Mouse (Mus musculus) intestine, embryonic 14.5 days (tissue): ENCODE measurements around the gene Gucy1b1. TPM values are rescaled to one million over a fixed set of nuclear protein-coding genes. Genes with fewer than 3 reads are reported as not detected.

Experiments used
- ATAC-seq: fragments of 200-750 bp; cut with Nextera tagmentation; replicated peaks from 2 replicates; pipeline ENCODE4 v1.8.0; 2017; ENCODE audit warnings: low read depth, moderate number of reproducible peaks, moderate TSS enrichment, moderate library complexity; ENCODE audit not compliant: low FRiP score, low TSS enrichment
- DNase-seq: peaks from one replicate; pipeline ENCODE4 v3.0.0-alpha.2; 2018; ENCODE audit warnings: low spot score
- H3K27ac ChIP-seq: fragments of 300-500 bp; sonication (generic); 2 replicates; pipeline ENCODE4 v1.5.1; 2014; ENCODE audit warnings: low read depth, mild to moderate bottlenecking, control low read depth
- H3K27me3 ChIP-seq: fragments of 300-500 bp; sonication (generic); replicated peaks from 2 replicates; pipeline ENCODE4 v1.6.1; 2014; ENCODE audit warnings: low read length, control low read depth; ENCODE audit not compliant: control insufficient read depth, insufficient read depth
- H3K36me3 ChIP-seq: fragments of 300-500 bp; sonication (generic); 2 replicates; pipeline ENCODE4 v1.6.1; 2014; ENCODE audit warnings: low read length, control low read depth; ENCODE audit not compliant: control insufficient read depth, insufficient read depth
- H3K4me1 ChIP-seq: fragments of 300-500 bp; sonication (generic); replicated peaks from 2 replicates; pipeline ENCODE4 v1.6.1; 2014; ENCODE audit warnings: low read length, control low read depth, mixed read lengths; ENCODE audit not compliant: control insufficient read depth, insufficient read depth
- H3K4me2 ChIP-seq: fragments of 300-500 bp; sonication (generic); 2 replicates; pipeline ENCODE4 v1.6.1; 2014; ENCODE audit warnings: low read length
- H3K4me3 ChIP-seq: fragments of 300-500 bp; sonication (generic); 2 replicates; pipeline ENCODE4 v1.5.1; 2014; ENCODE audit warnings: low read depth, low read length, control low read depth, mixed read lengths
- H3K9ac ChIP-seq: fragments of 300-500 bp; sonication (generic); 2 replicates; pipeline ENCODE4 v1.6.1; 2014; ENCODE audit warnings: mild to moderate bottlenecking, low read length
- H3K9me3 ChIP-seq: fragments of 300-500 bp; sonication (generic); 2 replicates; pipeline ENCODE4 v1.6.1; 2016; ENCODE audit warnings: low read length, control low read depth; ENCODE audit not compliant: control insufficient read depth
- WGBS: fragments of 180-500 bp; shearing (Covaris S2); extraction: QIAGEN DNeasy Blood & Tissue Kit; methylation state at CpG from one replicate; pipeline ENCODE4 v1.1.7; 2014; 5-methylcytosine and 5-hydroxymethylcytosine counted together
- polyA plus RNA-seq: library from polyadenylated mRNA; unstranded; fragments of >200 nt; fragmentation: Nextera tagmentation; extraction: Ambion mirVana; gene quantifications from 2 replicates; pipeline ENCODE4 v1.2.1, GENCODE M21; 2014

Gucy1b1 gene
- polyA plus RNA-seq, 1 experiment from 2014 or later, result 76.3 TPM

DNA sequence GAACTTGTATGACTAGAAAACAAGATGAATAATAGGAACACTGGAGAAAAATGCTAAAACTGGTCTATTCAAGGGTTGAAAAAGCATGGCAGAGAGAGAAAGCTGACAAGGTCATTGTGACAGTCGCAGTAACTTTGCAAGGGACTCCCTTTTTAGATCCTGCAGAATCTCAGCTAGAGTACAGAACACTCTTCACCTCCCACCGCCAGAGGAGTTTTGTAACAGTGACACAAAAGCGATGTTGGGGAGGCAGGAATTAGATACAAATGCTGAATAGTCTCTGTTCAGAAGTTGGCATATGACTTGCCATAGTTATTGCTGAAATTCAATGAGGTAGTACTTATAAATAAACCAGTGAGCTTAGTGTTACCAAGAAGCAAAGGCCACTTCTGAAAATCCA, 51.4 kb downstream of the Gucy1b1 start:
- H3K27me3 ChIP-seq, result no peaks in the 10 kb centered on the region
- H3K9me3 ChIP-seq, result no peaks in the 10 kb centered on the region
- H3K4me1 ChIP-seq, result no peaks in the 10 kb centered on the region
- no peaks in the 10 kb centered on the region for H3K36me3 ChIP-seq
- no peak overlapping the region for H3K4me3 ChIP-seq
- no peak overlapping the region for H3K27ac ChIP-seq
- DNase-seq (no peak), ATAC-seq (no peak)
- no peak overlapping the region for H3K9ac ChIP-seq
- WGBS, result 84% methylated on average over 3 of the region's 3 CpGs
- no peak overlapping the region for H3K4me2 ChIP-seq

DNA sequence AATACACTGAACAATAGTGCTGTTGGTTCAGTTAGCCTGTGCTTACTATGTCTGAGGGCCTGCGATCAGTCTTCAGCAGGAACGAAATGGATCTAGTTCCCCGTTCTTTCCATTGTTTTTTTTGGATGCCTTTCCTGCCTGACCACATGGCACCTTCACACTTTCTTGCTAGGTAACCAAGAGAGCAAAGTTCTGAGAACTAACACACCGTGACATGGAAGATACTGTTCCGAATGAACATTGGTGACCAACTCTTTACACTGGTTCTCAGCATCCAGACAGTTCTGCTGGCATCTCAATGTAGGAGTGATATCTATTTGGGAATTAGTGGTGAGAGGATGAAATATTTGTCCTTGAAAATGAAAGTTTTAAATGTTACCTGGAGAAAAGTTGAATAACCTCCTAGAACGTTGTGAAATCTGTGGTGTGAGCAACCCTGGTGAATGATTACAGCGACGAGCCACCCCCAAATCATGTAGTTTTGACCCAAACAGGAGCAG, 52.0 kb downstream of the Gucy1b1 start:
- H3K4me1 ChIP-seq, result no peaks in the 10 kb centered on the region
- H3K27me3 ChIP-seq, result no peaks in the 10 kb centered on the region
- ATAC-seq (no peak), DNase-seq (no peak)
- no peak overlapping the region for H3K9ac ChIP-seq
- H3K4me2 ChIP-seq, result no peak overlapping the region
- WGBS, result 90% methylated on average over 8 of the region's 8 CpGs
- no peaks in the 10 kb centered on the region for H3K9me3 ChIP-seq
- H3K36me3 ChIP-seq, result no peaks in the 10 kb centered on the region
- no peak overlapping the region for H3K27ac ChIP-seq
- no peak overlapping the region for H3K4me3 ChIP-seq

GRCm38 (mm10) chr3:82014148-82014703, 60.3 kb downstream of the Gucy1b1 start:
- Histone ChIP-seq H3K4me2 (no peak overlapping the region), H3K9ac (no peak overlapping the region), H3K27ac (no peak overlapping the region), H3K9me3 (no peaks in the 10 kb centered on the region), H3K4me1 (no peaks in the 10 kb centered on the region), H3K27me3 (no peaks in the 10 kb centered on the region), H3K4me3 (no peak overlapping the region), H3K36me3 (no peaks in the 10 kb centered on the region)
- 74% methylated on average over 7 of the region's 7 CpGs for WGBS
- ATAC-seq, result no peak
- DNase-seq, result no peak

- no peak overlapping the region for H3K4me3 ChIP-seq
- no peak for ATAC-seq
- no peak overlapping the region for H3K9ac ChIP-seq
- whole genome bisulfite sequencing, result 98% methylated on average over 1 of the region's 1 CpGs
- no peaks in the 10 kb centered on the region for H3K4me1 ChIP-seq
- no peaks in the 10 kb centered on the region for H3K9me3 ChIP-seq
- H3K27me3 ChIP-seq, result no peaks in the 10 kb centered on the region
- DNase-seq, result no peak
- no peaks in the 10 kb centered on the region for H3K36me3 ChIP-seq
- no peak overlapping the region for H3K4me2 ChIP-seq
- H3K27ac ChIP-seq, result no peak overlapping the region
Measured at GRCm38 (mm10) chr3:82007002-82007401, 67.5 kb downstream of the Gucy1b1 start.

- no peaks in the 10 kb centered on the region for H3K9me3 ChIP-seq
- no peaks in the 10 kb centered on the region for H3K4me1 ChIP-seq
- WGBS, result 2% methylated on average over 1 of the region's 1 CpGs
- no peak overlapping the region for H3K27ac ChIP-seq
- no peaks in the 10 kb centered on the region for H3K27me3 ChIP-seq
- no peak overlapping the region for H3K4me2 ChIP-seq
- ATAC-seq (no peak), DNase-seq (no peak)
- H3K36me3 ChIP-seq, result no peaks in the 10 kb centered on the region
- H3K9ac ChIP-seq, result no peak overlapping the region
- H3K4me3 ChIP-seq, result no peak overlapping the region
Measured at GRCm38 (mm10) chr3:81995988-81996387, 78.5 kb downstream of the Gucy1b1 start.

DNA sequence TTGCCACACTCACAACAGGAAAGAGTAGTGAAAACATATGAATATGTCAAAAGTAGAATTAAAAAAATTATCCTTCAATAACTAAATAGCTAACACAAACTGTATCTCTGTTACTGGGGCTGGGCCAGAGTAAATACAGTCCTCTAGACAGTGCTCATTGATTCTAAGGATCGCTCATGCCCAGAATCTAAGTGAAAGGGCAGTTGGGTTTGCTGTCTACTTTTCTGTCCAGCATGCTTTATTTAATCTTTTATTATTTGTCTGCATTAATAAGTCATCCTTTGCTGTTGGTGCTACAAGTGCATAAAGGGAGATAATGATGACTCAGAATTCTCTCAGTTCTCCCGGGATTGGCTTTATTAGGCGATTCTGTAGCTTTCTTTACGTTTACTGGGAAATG, 79.1 kb downstream of the Gucy1b1 start:
- DNase-seq (no peak), ATAC-seq (no peak)
- H3K9me3 ChIP-seq, result no peaks in the 10 kb centered on the region
- no peak overlapping the region for H3K4me3 ChIP-seq
- no peak overlapping the region for H3K9ac ChIP-seq
- H3K36me3 ChIP-seq, result no peaks in the 10 kb centered on the region
- H3K4me1 ChIP-seq, result no peaks in the 10 kb centered on the region
- H3K4me2 ChIP-seq, result no peak overlapping the region
- H3K27ac ChIP-seq, result no peak overlapping the region
- H3K27me3 ChIP-seq, result no peaks in the 10 kb centered on the region
- WGBS, result 44% methylated on average over 4 of the region's 4 CpGs

DNA sequence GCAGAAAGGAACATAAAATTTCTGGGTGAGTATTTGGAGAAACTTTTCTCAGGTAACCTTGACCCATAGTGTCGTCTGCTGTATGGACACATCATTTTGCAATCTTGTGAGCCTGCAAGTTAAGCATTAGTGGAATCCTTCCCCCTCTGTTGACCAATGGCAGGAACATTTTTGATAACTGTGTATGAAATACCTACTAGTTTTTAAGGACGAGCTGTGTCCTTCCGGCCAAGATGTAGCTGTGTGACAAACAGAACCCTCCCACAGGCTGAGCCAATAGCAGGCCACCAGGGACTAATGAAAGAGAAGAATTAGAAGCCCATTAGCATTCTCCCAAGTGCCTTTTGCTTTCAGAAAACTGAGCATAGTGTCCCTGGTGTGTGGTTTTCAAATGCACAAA, 84.0 kb downstream of the Gucy1b1 start:
- Histone ChIP-seq H3K4me1 (no peaks in the 10 kb centered on the region), H3K27me3 (no peaks in the 10 kb centered on the region), H3K27ac (no peak overlapping the region), H3K9me3 (no peaks in the 10 kb centered on the region), H3K4me3 (no peak overlapping the region), H3K36me3 (no peaks in the 10 kb centered on the region), H3K4me2 (no peak overlapping the region), H3K9ac (no peak overlapping the region)
- no peak for ATAC-seq
- WGBS, result 57% methylated on average over 3 of the region's 3 CpGs
- DNase-seq, result no peak

DNA sequence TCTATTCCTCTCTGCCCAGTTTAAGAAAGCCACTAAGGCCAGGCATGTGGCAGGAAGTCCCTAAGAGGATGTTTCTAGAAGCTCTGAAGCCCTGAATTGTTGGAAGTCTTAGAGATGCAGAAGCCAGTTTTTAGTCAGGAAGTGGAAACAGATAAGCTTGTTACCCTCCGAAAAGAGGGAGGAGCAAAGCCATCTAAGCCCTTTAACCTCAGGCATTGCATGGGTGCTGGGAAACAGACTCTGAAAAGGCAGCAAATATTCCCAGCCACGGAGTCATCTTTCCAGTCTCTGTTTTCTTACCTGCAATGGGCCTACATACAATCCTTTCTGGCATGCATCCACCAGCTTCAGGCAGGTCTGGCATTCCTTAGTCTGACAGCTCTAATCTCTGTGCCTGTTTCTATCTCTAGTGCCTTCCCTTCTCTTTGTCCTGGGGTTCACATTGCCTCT, 84.8 kb downstream of the Gucy1b1 start:
- no peaks in the 10 kb centered on the region for H3K9me3 ChIP-seq
- H3K27ac ChIP-seq, result no peak overlapping the region
- no peaks in the 10 kb centered on the region for H3K4me1 ChIP-seq
- ATAC-seq (no peak), DNase-seq (no peak)
- H3K4me2 ChIP-seq, result no peak overlapping the region
- no peak overlapping the region for H3K9ac ChIP-seq
- H3K27me3 ChIP-seq, result no peaks in the 10 kb centered on the region
- WGBS, result 14% methylated on average over 2 of the region's 2 CpGs
- H3K4me3 ChIP-seq, result no peak overlapping the region
- H3K36me3 ChIP-seq, result no peaks in the 10 kb centered on the region

DNA sequence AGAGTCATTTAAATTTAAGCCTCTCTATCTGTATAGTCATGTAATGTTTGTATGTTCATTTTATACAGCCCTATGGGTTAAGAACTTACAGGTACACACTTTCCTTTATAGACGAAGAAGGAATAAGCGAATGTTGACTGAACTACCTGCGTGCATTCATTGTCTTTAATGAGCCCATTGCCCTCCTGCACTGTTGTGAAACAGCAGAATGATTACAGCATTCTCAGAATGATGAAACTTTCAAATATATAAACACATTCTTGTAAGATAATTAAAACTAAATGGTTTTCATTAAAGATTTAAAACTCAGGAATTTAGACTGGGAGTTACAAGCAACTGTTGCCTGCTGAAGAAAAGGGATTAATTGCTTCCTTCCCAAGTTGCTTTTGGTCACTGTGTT, 86.9 kb downstream of the Gucy1b1 start:
- ATAC-seq (no peak), DNase-seq (no peak)
- Histone ChIP-seq H3K4me3 (no peak overlapping the region), H3K27ac (no peak overlapping the region), H3K27me3 (no peaks in the 10 kb centered on the region), H3K9me3 (no peaks in the 10 kb centered on the region), H3K9ac (no peak overlapping the region), H3K36me3 (no peaks in the 10 kb centered on the region), H3K4me2 (no peak overlapping the region), H3K4me1 (no peaks in the 10 kb centered on the region)
- 94% methylated on average over 3 of the region's 3 CpGs for WGBS
